Mouse (Mus musculus): ENCODE results near the gene Phgdh. TPM values are rescaled to one million over a fixed set of nuclear protein-coding genes. Genes with fewer than 3 reads are reported as not detected.

Gene Phgdh
- total RNA-seq, 2 experiments from 2014 or later = 52.5 to 52.7 TPM

DNA sequence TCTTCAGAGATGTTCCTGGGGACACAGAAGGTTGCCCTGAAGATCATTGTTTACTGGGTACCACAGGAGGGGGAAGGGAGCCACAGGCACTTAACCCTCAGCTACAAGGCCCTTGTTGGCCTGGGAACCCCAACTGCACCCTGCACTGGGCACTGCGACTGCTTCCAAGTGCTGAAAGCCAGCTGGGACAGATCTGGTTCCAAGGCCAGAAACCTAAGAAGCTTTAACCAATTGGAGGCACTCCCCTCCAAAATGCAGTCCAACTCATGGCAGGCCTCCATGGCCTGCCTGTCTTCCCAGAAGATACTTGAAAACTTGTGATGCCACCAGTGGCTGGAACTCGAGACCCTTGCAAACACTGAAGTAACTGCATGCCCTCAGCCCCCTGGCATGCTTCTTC, 24.6 kb downstream of the Phgdh start:
- no peak for TF ChIP-seq CTCF (IDR thresholded peaks at IDR 0.05)
- H3K4me3 ChIP-seq = no peak overlapping the region
- DNase-seq (ENCODE audit: extremely low spot score in 1 of 2, low spot score in 2 of 2) = no peak
- intact Hi-C loops (cut with DNase I) = no loop called here
- no peak overlapping the region for H3K27ac ChIP-seq

DNA sequence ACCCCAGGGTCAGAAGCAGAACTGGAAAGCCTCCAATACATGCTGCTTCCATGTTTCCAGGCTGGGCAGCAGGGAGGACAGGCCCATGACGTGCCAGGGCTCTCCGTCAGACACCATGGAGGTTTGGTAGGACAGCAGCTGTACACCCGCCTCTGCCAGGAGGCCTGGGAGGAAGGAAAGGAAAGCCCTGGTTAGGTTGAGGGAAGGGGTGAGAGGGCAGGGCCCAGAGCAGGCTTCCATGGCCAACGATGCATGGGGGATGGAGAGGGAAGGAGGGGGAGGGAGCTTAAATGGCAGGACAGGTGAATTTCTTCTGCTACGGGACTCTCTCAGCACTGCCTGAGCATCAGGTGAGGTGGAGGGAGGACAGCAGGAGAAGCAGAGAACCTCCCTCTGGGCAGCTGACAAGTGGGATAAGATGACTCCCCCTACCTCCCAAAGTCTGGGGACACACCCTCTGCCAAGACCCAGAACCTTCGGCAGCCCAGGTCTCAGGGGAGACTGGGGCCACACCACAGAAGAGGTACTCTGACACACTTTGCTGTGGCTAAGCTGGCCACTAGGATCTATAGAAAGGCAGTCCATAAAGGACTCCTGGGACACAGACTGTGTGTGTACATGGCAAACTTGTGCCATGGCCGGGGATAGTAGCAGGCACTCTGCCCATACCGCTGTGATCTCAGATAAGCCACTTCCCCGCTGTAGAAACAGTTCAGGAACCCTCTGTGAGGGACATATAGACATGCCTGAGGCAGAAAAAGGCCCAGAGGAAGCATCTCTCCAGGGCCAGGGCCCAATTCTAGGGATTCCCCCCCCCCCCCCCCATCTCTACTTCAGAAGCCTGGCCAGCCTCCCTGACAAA, 26.3 kb downstream of the Phgdh start:
- Histone ChIP-seq H3K4me3 (no peak overlapping the region), H3K27ac (no peak overlapping the region)
- DNase-seq (ENCODE audit: extremely low spot score in 1 of 2, low spot score in 2 of 2) = no peak
- intact Hi-C loops (cut with DNase I) = loop anchor here (1.0 to 5.0 kb wide), 3 partner anchors 86 to 386 kb away; no protein-coding TSS in a partner anchor
- no peak for TF ChIP-seq CTCF (IDR thresholded peaks at IDR 0.05)

DNA sequence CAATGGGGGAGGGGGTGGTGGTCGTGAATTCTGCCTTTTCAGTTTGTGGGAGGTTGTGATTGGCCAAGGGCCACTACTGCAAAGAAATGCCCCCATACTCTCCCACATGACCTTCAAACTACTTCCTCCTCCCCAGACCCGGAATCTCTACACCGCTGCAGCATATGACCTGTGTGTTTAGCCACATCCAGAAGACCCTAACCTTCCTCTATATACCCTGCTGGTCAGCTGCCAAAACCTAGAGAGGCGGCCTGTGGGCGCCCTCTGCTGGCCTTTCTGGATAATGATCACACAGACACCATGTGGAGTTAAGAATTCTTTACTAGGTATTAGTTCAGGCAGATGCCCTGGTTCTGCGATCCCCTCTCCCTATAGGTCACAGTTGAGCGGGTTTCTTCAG, 26.9 kb downstream of the Phgdh start:
- intact Hi-C loops (cut with DNase I) = loop anchor here (1.0 to 5.0 kb wide), 3 partner anchors 86 to 386 kb away; no protein-coding TSS in a partner anchor
- DNase-seq (ENCODE audit: extremely low spot score in 1 of 2, low spot score in 2 of 2) = peak; percentile 49 to 58
- peak; percentile 73 for TF ChIP-seq CTCF (IDR thresholded peaks at IDR 0.05)
- no peak overlapping the region for H3K27ac ChIP-seq
- no peak overlapping the region for H3K4me3 ChIP-seq

DNA sequence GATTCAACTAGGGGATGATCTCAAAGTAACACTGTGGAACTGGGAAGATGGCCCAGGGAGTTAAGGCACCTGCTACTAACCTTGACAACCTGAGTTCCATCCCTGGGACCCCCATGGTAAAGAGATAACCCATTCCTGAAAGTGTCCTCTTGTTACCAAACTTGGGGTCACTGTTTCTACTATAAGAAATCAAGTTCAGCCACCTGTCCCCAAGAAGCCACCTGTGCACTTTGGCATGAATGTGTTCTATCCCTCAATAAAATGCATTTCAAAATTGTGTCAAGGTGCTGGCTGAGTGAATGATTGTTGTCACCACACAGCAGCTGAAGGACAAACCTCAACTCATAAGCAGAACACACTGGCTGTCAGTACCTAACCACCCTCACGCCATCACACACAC, 29.3 kb downstream of the Phgdh start:
- intact Hi-C loops (cut with DNase I) = loop anchor here (5.0 kb wide), 2 partner anchors 128 to 383 kb away; no protein-coding TSS in a partner anchor
- Histone ChIP-seq H3K27ac (no peak overlapping the region), H3K4me3 (no peak overlapping the region)
- no peak for DNase-seq (ENCODE audit: extremely low spot score in 1 of 2, low spot score in 2 of 2)
- no peak for TF ChIP-seq CTCF (IDR thresholded peaks at IDR 0.05)

- Histone ChIP-seq H3K27ac (no peak overlapping the region), H3K4me3 (no peak overlapping the region)
- no peak for DNase-seq (ENCODE audit: extremely low spot score in 1 of 2, low spot score in 2 of 2)
- intact Hi-C loops (cut with DNase I) = no loop called here
- TF ChIP-seq CTCF (IDR thresholded peaks at IDR 0.05) = no peak
Measured at GRCm38 (mm10) chr3:98308606-98309005, 31.2 kb downstream of the Phgdh start.

DNA sequence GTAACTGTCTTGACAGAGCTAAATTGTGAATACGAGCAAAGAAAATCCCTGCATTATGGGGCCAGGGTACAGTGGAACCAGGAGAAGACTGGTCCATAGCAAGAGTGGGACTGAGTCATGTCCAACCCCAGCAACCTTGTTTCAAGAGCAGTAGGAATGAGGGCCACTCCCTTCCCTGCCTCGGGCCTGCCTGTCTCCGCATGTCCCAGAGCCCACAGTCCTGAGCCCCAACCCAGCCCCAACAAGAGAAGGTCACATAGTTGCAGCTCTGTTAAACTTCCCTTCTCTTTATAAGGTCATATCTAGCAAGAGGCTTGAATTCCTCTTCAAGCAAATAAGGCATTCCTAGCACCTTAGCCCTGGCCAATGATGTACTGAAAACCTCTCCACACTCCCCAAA, 38.0 kb downstream of the Phgdh start:
- intact Hi-C loops (cut with DNase I) = no loop called here
- DNase-seq (ENCODE audit: extremely low spot score in 1 of 2, low spot score in 2 of 2) = no peak
- no peak for TF ChIP-seq CTCF (IDR thresholded peaks at IDR 0.05)

GRCm38 (mm10) chr3:98300266-98300665, 39.5 kb downstream of the Phgdh start:
- no peak overlapping the region for H3K4me3 ChIP-seq
- H3K27ac ChIP-seq = no peak overlapping the region
- intact Hi-C loops (cut with DNase I) = no loop called here
- no peak for TF ChIP-seq CTCF (IDR thresholded peaks at IDR 0.05)
- DNase-seq (ENCODE audit: extremely low spot score in 1 of 2, low spot score in 2 of 2) = no peak

More for the DNA sequence above, 38.0 kb downstream of the Phgdh start:
- H3K27ac ChIP-seq = no peak overlapping the region
- no peak overlapping the region for H3K4me3 ChIP-seq

DNA sequence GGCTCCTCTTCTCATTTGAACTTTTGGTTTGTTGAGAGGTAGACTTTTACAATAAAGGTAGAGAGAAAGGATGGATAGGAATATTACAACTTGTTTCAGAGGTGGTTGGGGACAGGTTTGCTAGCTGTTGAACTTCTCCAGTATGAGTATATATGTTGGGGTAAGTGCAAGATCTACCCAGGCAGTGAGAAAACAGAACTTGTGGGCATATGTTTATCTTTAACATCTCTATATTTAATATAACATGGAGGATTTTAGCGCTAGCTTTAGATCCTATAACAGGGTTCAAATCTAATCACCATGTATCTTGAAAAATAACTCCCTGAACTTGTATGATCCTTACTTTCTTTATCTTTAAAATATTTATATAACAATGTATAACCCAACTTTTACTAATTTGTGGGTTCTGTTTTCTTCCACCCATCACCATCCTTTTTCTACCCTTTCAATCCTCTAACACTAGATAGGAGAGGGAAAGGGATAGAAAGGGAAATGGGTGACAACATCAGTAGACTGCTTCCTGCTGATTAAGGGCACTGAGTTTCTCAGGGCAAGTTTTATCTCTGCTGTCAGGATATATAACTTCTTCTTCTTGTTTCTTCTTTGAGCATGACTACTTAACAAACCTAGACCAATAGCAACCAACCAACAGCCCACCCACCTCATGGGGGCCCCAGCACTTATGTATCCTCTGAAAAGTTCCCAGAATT, 40.2 kb downstream of the Phgdh start:
- TF ChIP-seq CTCF (IDR thresholded peaks at IDR 0.05) = no peak
- H3K27ac ChIP-seq = no peak overlapping the region
- no peak for DNase-seq (ENCODE audit: extremely low spot score in 1 of 2, low spot score in 2 of 2)
- intact Hi-C loops (cut with DNase I) = no loop called here
- no peak overlapping the region for H3K4me3 ChIP-seq

- Histone ChIP-seq H3K4me3 (no peak overlapping the region), H3K27ac (no peak overlapping the region)
- DNase-seq (ENCODE audit: extremely low spot score in 1 of 2, low spot score in 2 of 2) = no peak
- intact Hi-C loops (cut with DNase I) = no loop called here
- peak; percentile 15 for TF ChIP-seq CTCF (IDR thresholded peaks at IDR 0.05)
Measured at GRCm38 (mm10) chr3:98295965-98296364, 43.8 kb downstream of the Phgdh start.

GRCm38 (mm10) chr3:98291044-98291443, 48.7 kb downstream of the Phgdh start:
- TF ChIP-seq CTCF (IDR thresholded peaks at IDR 0.05) = no peak
- no peak overlapping the region for H3K27ac ChIP-seq
- no peak for DNase-seq (ENCODE audit: extremely low spot score in 1 of 2, low spot score in 2 of 2)
- no peak overlapping the region for H3K4me3 ChIP-seq
- intact Hi-C loops (cut with DNase I) = no loop called here

DNA sequence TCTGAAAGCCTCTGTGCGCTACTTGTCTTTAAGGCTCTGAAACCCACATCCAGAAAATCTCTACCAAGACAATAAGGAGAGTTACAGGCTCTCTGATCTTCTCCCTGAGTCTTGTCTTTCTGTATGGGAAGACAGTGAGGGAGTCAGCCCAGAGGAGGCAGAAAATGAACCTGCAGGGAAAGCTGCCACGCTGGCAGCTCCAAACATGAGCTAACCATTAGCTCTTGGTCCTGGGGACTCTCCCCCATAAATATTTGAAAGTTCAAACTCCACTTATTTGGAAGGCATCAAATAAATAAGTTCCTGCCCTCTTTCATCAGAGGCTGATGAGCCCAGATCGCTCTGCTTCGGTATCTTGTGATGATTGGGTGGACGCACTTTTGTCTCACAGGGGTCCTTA, 56.6 kb downstream of the Phgdh start:
- Histone ChIP-seq H3K4me3 (no peak overlapping the region), H3K27ac (no peak overlapping the region)
- intact Hi-C loops (cut with DNase I) = no loop called here
- TF ChIP-seq CTCF (IDR thresholded peaks at IDR 0.05) = no peak
- no peak for DNase-seq (ENCODE audit: extremely low spot score in 1 of 2, low spot score in 2 of 2)

DNA sequence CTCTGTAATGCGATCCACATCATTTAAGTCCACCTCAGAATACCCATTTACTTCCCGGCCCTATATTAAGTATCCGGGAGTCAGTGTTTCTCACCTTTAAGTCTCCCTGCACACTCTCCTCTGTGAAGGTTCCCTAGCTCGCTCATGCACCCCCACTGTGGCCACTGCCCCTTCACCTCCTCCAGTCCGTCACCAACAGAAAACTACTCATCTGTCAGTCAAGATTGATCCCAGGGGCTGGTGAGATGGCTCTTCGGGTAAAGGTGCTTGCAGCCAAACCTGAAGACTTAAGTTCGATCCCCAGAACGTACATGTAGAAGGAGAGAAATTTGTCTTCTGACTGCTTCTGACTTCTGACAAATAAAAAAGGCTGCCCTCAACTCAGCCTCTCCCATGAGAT, 57.4 kb downstream of the Phgdh start:
- H3K27ac ChIP-seq = no peak overlapping the region
- no peak for TF ChIP-seq CTCF (IDR thresholded peaks at IDR 0.05)
- no peak overlapping the region for H3K4me3 ChIP-seq
- intact Hi-C loops (cut with DNase I) = no loop called here
- no peak for DNase-seq (ENCODE audit: extremely low spot score in 1 of 2, low spot score in 2 of 2)

Data from left cerebral cortex, adult 2 months (tissue).